Mouse (Mus musculus) liver, postnatal 0 days (tissue): ENCODE measurements around the gene Vps18. TPM values are rescaled to one million over a fixed set of nuclear protein-coding genes. Genes with fewer than 3 reads are reported as not detected.
A peak's percentile ranks its signal among the peaks of the same experiment; 100 is the strongest.

Experiments
- ATAC-seq: fragments of 200-750 bp; cut with Nextera tagmentation; 2 replicates; pipeline ENCODE4 v1.8.0; 2017; ENCODE audit warnings: mild to moderate bottlenecking, moderate library complexity
- DNase-seq: peaks from one replicate; pipeline ENCODE4 v3.0.0-alpha.2; 2016
- H3K27ac ChIP-seq: fragments of 300-500 bp; sonication (generic); 2 replicates; pipeline ENCODE4 v1.5.1; 2014; ENCODE audit warnings: antibody characterized with exemption, moderate library complexity, mild to moderate bottlenecking, low read depth
- H3K27me3 ChIP-seq: fragments of 300-500 bp; sonication (generic); 2 replicates; pipeline ENCODE4 v1.6.1; 2014; ENCODE audit warnings: low read length, control low read depth, mixed read lengths; ENCODE audit not compliant: insufficient read depth
- H3K36me3 ChIP-seq: fragments of 300-500 bp; sonication (generic); replicated peaks from 2 replicates; pipeline ENCODE4 v1.6.1; 2014; ENCODE audit warnings: mild to moderate bottlenecking, control low read depth, low read length, moderate library complexity, mixed read lengths; ENCODE audit not compliant: insufficient read depth
- H3K4me1 ChIP-seq: fragments of 300-500 bp; sonication (generic); 2 replicates; pipeline ENCODE4 v1.6.1; 2014; ENCODE audit warnings: antibody characterized with exemption, mild to moderate bottlenecking, control low read depth; ENCODE audit not compliant: insufficient read depth
- H3K4me2 ChIP-seq: fragments of 300-500 bp; sonication (generic); 2 replicates; pipeline ENCODE4 v1.6.1; 2014; ENCODE audit warnings: low read depth, mild to moderate bottlenecking, low read length, moderate library complexity, mixed read lengths
- H3K4me3 ChIP-seq: fragments of 300-500 bp; sonication (generic); 2 replicates; pipeline ENCODE4 v1.5.1; 2014; ENCODE audit warnings: low read depth, low read length
- H3K9ac ChIP-seq: fragments of 300-500 bp; sonication (generic); replicated peaks from 2 replicates; pipeline ENCODE4 v1.6.1; 2014; ENCODE audit warnings: mild to moderate bottlenecking, moderate library complexity
- H3K9me3 ChIP-seq: fragments of 300-500 bp; sonication (generic); 2 replicates; pipeline ENCODE4 v1.6.1; 2016; ENCODE audit warnings: mild to moderate bottlenecking, control low read depth, low read length, mixed read lengths
- CTCF ChIP-seq: sonication (generic); IDR thresholded peaks from 2 replicates; pipeline ENCODE4 v1.5.1; 2016; ENCODE audit warnings: antibody characterized with exemption, low read depth
- EP300 ChIP-seq: IDR thresholded peaks from 2 replicates; pipeline ENCODE4 v1.6.1; 2016; ENCODE audit warnings: antibody characterized with exemption, low read depth, mild to moderate bottlenecking
- WGBS: fragments of 180-500 bp; shearing (Covaris S2); extraction: QIAGEN DNeasy Blood & Tissue Kit; methylation state at CpG from one replicate; pipeline ENCODE4 v1.1.7; 2014; ENCODE audit not compliant: insufficient replicate concordance; 5-methylcytosine and 5-hydroxymethylcytosine counted together
- polyA plus RNA-seq: library from polyadenylated mRNA; unstranded; fragments of >200 nt; fragmentation: Nextera tagmentation; extraction: Ambion mirVana; gene quantifications from 2 replicates; pipeline ENCODE4 v1.2.1, GENCODE M21; 2015

Vps18 gene
- polyA plus RNA-seq, 1 experiment from 2014 or later, result 4.7 TPM

GRCm38 (mm10) chr2:119312380-119312958 is 23.9 kb downstream of the Vps18 start:
- peak; percentile 13 for DNase-seq
- H3K4me3 ChIP-seq, result no peak overlapping the region
- WGBS, result 83% methylated on average over 2 of the region's 2 CpGs
- peaks cover 3% of the 10 kb centered on the region; the same call in 1 of the 2 replicates for H3K4me1 ChIP-seq
- no peaks in the 10 kb centered on the region for H3K27me3 ChIP-seq
- no peak overlapping the region for H3K4me2 ChIP-seq
- H3K9ac ChIP-seq, result no peak overlapping the region
- peaks cover 4% of the 10 kb centered on the region; the same call in 1 of the 2 replicates for H3K9me3 ChIP-seq
- TF ChIP-seq EP300 (no peak), CTCF (no peak)
- no peaks in the 10 kb centered on the region for H3K36me3 ChIP-seq
- H3K27ac ChIP-seq, result no peak overlapping the region
- ATAC-seq, result no peak

DNA sequence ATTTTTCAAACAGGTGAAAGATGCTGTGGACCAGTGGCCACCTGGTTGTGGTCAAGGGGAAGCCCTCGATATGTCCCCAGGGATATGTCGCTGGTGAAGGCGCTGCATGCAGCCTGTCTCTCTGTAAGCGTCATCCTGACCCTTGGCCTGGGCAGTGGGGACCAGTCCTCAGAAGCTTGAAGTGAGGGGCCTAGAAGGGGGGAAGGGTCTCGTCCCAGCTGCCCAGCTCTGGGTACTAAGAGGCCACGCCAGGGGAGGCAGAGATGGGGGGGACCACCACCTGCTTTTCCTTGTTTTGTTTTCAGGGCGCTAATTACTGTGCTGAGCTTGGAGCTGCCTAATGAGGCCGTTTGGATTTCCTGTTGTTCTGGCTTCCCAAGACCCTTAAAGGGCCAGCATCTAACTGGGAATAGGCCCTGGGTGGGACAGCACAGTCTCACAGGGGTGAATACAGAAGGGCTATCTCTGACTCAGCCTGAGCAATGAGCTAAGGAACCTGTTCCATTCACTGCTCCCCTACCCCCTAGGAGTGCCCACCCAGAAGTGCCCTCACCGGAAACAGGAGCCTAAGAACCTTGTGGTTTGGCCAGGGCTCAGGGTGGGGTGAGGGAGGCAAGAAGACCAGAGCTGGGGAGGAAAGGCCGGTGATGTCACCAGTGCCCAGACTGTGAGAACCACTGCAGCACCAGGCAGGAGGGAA is 25.4 kb downstream of the Vps18 start:
- no peak for ATAC-seq

DNA sequence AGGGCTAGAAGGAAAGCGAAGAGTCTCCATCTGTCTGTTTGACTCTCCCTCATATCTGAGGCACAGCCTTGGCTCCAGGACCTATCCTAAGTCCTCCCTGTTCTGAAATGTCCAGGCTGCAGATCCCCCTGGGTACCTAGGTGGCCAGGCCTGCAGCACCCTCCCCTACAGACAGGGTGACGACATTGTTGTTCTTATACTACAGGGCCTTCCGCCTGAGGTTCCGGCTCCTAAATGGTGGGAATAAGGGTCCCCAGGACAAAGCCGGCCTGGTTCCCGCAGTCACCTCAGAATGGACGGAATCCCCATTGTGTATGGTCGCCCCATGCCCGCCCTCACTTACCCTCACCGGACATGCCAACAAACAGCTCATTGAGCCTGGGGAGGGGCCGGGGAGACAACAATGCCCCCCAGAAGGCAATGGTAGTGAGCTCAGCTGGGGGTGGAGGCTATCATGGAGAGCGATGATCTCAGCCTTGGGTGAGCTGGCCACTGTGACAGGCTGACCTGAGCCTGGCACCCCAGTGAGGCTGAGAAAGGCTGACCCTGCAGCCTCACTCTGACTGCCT is 26.3 kb downstream of the Vps18 start:
- no peak overlapping the region for H3K4me3 ChIP-seq
- no peaks in the 10 kb centered on the region for H3K27me3 ChIP-seq
- DNase-seq, result no peak
- no peak overlapping the region for H3K4me2 ChIP-seq
- 0 out of 2 replicates have a peak overlapping the region, but pooled peaks have one; percentile 22 for H3K27ac ChIP-seq
- TF ChIP-seq EP300, result no peak
- no peak for TF ChIP-seq CTCF
- 72% methylated on average over 12 of the region's 12 CpGs for WGBS
- peaks cover 13% of the 10 kb centered on the region for H3K4me1 ChIP-seq
- no peak overlapping the region for H3K9ac ChIP-seq
- ATAC-seq, result no peak
- H3K36me3 ChIP-seq, result no peaks in the 10 kb centered on the region
- H3K9me3 ChIP-seq, result peaks cover 4% of the 10 kb centered on the region; the same call in 1 of the 2 replicates

More for the DNA sequence above, 25.4 kb downstream of the Vps18 start:
- WGBS, result 50% methylated on average over 10 of the region's 10 CpGs
- no peaks in the 10 kb centered on the region for H3K27me3 ChIP-seq
- H3K9ac ChIP-seq, result no peak overlapping the region
- peak; percentile 13 for DNase-seq
- no peaks in the 10 kb centered on the region for H3K36me3 ChIP-seq
- peaks cover 4% of the 10 kb centered on the region; the same call in 1 of the 2 replicates for H3K9me3 ChIP-seq
- H3K4me3 ChIP-seq, result no peak overlapping the region
- no peak overlapping the region for H3K4me2 ChIP-seq
- peaks cover 13% of the 10 kb centered on the region for H3K4me1 ChIP-seq
- TF ChIP-seq EP300, result no peak
- no peak for TF ChIP-seq CTCF
- 0 out of 2 replicates have a peak overlapping the region, but pooled peaks have one; percentile 22 for H3K27ac ChIP-seq

DNA sequence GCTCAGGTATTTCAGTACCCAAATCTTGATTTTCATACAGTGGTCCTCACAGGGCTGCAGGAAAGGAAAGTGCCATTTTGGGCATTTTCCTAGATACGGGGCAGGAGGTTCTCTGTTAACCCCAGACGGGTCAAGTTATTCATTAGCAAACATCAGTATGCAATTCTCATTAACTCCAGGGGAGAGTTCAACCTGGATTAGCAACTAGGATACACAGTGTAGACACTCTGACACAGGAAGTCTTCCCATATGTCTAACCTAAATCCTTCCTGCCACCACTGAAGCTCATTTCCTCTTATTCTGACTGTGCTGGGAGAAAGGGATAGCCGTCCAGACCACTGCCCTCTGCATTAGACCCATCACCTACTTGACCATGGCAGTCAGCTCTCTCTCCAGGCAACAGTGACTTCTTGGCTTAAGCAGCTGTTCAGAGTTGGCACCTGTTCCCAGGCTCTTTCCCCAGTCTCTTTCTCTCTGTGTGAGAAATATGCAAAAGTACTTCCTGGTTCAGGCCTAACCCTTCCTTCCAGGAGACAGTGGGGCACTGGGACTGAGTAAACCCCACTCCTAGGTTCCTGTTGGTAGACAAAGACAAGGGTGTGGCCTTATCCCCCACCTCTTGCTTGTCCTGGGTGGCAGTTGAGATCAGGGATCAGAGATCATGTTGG is 29.6 kb downstream of the Vps18 start:
- no peak overlapping the region for H3K9ac ChIP-seq
- no peak for ATAC-seq
- H3K27ac ChIP-seq, result no peak overlapping the region
- DNase-seq, result no peak
- peaks cover 4% of the 10 kb centered on the region; the same call in 1 of the 2 replicates for H3K9me3 ChIP-seq
- H3K4me3 ChIP-seq, result no peak overlapping the region
- TF ChIP-seq EP300, result no peak
- no peak for TF ChIP-seq CTCF
- H3K36me3 ChIP-seq, result no peaks in the 10 kb centered on the region
- no peak overlapping the region for H3K4me2 ChIP-seq
- peaks cover 37% of the 10 kb centered on the region for H3K4me1 ChIP-seq
- 47% methylated on average over 3 of the region's 3 CpGs for WGBS
- peaks cover 29% of the 10 kb centered on the region for H3K27me3 ChIP-seq

DNA sequence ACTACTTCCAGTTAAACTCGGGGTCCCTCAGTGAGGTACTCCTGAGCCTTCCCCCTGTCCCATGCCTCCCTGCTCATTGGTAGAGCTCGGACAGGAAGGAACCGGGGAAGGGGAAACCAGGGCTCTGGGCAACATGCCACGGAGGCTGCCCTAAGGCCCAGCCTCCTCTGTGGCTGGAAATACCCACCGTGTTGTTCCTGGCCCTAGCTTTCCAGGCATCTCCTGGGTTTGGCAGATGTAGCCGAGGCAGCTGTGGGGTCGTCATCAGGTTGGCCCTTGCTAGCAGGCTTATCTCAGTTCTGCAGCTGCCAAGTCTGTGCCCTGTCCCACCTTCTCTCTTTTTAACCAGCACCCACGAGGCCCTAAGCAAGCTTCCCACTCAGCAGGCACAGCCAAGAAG is 32.0 kb downstream of the Vps18 start:
- H3K27me3 ChIP-seq, result peaks cover 53% of the 10 kb centered on the region
- H3K4me2 ChIP-seq, result no peak overlapping the region
- 0 out of 2 replicates have a peak overlapping the region, but pooled peaks have one; percentile 0 for H3K27ac ChIP-seq
- peaks cover 4% of the 10 kb centered on the region; the same call in 1 of the 2 replicates for H3K9me3 ChIP-seq
- peak; percentile 51 for ATAC-seq
- no peak for DNase-seq
- peaks cover 51% of the 10 kb centered on the region for H3K4me1 ChIP-seq
- no peaks in the 10 kb centered on the region for H3K36me3 ChIP-seq
- H3K9ac ChIP-seq, result no peak overlapping the region
- 39% methylated on average over 8 of the region's 8 CpGs for WGBS
- 0 out of 2 replicates have a peak, but pooled peaks have one; percentile 7 for TF ChIP-seq EP300
- no peak for TF ChIP-seq CTCF
- H3K4me3 ChIP-seq, result no peak overlapping the region
